Mouse (Mus musculus) MEL-GATA-1-ER (cell line): ENCODE data around the gene Csdc2.
A peak's percentile ranks its signal among the peaks of the same experiment; 100 is the strongest.
"Not testable (repeated sequence)": the region's sequence is repeated elsewhere in the genome, so short reads cannot be mapped to it uniquely, and the experiment has no call there.

ENCODE experiments used
- DNase-seq: peaks from one replicate; pipeline ENCODE4 v3.0.0-alpha.2; 2012; ENCODE audit warnings: low read depth; ENCODE audit errors: extremely low read depth

Csdc2 gene

DNA sequence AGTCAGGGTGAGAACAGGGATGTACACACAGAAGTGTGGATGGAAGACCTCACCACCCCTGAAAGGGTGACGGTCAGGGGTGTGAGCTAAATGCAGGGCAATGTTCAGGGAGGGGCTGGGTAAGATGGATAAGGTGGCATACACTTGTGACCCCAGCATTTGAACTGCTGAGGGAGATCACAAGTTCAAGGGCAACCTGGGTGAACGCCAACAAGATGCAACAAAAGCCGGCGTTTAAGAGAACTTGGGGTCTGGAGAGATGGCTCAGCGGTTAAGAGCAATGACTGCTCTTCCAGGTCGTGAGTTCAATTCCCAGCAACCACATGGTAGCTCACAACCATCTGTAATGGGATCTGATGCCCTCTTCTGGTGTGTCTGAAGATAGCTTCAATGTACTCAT, 18.2 kb downstream of the Csdc2 start:
- no peak for DNase-seq

- no peak for DNase-seq
Observed at GRCm38 (mm10) chr15:81955414-81955813, 18.9 kb downstream of the Csdc2 start.

DNA sequence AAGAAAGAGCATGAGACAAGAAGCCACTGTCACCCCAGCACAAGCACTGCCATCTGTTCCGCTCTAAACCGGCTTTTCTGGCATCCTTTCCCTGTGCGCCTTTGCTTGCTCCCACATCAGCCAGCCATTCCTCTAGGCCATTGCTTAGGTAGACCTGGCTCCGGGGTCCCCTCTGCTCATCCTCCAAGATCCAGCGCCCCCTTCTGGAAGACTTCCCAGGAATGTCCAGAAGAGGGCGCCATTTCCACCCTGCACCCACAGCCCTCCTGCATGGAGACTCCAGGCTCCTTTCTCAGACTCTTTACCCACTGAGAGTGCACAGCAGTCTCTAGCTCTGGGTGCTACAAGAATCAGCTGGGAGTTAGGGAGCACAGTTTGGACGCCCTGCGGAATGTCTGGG, 19.9 kb downstream of the Csdc2 start:
- DNase-seq = peak; percentile 17

DNA sequence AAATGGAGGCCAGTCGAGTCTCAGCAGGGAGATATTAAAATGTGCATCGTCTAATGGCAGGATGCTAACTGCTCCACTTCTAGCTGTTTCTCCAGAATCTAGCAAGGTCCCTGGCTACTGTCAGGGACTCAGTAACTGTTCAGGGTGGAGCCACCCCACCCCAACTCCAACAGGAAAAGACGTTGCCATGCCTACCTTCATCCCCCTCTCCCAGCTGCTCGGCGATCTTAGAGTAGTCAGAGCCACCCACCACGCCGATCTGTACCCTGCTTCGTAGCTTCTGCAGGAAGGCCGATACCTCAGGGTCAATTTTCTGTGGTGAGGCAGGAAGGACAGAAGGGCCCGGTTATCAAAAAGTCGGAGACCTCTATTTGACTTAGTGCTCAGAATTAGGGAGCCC, 21.0 kb downstream of the Csdc2 start:
- DNase-seq = no peak

- peak; percentile 26 for DNase-seq
Observed at GRCm38 (mm10) chr15:81958906-81959305, 22.3 kb downstream of the Csdc2 start.

- peak; percentile 92 for DNase-seq
Observed at GRCm38 (mm10) chr15:81960171-81961077, 23.9 kb downstream of the Csdc2 start, which contains the start of gene Pmm1. TSS of gene Pmm1 (minus strand) at chr15:81960930.

- no peak for DNase-seq
Observed at GRCm38 (mm10) chr15:81961078-81961451, 24.5 kb downstream of the Csdc2 start.

- DNase-seq = no peak
Observed at GRCm38 (mm10) chr15:81964262-81964661, 27.7 kb downstream of the Csdc2 start.

DNA sequence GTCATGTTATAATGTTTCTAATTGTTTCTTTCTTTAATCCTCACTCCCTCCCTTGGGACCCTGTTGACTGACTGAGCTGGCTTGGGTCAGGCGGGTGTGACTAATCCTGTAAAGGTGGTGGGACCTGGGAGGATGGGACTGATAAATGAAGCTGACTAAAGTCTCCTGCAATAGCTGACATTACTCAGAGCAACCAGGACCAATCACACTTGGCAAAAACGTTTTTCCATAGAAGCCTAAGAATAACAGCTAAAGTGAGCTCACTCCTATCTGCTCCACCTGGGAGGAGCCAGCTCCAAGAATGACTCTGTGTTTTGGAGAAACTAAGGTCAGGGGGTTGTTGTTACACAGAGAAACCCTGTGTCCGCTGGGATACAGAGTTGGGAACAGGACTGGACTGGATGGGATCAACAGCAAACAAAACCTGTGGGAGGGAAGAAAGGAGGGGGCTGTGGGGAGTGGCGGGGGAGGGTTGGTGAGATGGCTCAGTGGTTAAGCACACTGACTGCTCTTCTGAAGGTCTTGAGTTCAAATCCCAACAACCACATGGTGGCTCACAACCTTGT, 28.5 kb downstream of the Csdc2 start:
- no peak for DNase-seq

GRCm38 (mm10) chr15:81966062-81966829, 29.7 kb downstream of the Csdc2 start:
- DNase-seq = no peak

DNA sequence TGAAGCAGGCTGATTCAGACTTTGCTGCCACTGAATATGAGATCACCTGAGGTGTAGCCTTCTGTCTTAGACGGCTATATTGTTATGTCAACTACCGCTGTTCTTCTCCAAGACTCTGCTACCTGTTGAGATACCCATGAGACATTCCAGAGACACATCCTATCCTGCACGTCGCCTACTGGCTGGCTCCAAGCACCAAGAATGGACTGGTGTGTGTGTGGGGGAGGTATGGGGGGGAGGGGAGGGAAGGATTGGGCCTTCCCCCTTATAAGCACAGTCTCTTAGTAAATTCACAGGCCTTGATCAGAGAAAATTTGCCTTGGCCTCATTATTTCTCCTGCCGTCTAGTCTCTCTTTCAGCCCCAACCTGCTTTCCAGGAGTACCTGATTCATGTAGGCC, 31.3 kb downstream of the Csdc2 start:
- DNase-seq = no peak

- DNase-seq = no peak
Observed at GRCm38 (mm10) chr15:81968447-81968846, 31.9 kb downstream of the Csdc2 start.

DNA sequence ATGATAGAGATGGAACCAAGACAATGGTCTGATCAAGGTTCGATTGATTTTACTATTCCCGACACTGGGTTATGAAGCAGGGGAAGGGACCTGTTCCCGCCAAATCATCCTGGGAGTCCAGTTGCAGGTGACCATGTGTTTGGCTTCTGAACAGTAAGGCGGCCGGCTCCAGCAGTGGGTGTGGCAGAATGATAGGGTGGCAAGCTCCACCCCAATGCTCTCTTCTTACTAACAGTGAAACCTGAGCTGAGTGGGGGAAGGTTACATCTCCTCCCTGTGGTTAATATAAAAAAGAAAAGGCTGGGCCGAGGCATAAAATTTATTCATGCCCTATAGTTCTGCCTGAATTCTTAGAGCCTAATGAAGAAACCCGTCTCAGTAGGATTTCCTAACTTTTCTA, 32.6 kb downstream of the Csdc2 start:
- DNase-seq = peak; percentile 50

DNA sequence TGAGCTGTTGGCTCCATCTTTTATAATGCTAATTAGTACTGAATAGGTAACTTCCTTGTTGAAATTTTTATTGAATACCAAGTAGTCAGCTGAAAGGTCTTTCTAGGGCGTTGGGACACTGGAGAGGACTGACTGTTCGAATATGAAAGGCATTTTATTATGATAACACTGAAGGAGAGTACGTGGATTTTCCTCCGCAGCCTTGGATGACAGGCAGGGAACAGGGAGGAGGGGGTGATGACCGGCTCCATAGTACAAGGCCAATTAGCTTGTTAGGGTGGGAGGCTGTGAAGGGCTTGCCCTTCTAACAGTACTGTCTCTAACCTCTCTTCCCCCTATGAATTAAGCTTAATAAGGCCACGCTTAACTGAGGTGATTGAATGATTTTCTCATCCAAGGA, 33.1 kb downstream of the Csdc2 start:
- not testable (repeated sequence) for DNase-seq

GRCm38 (mm10) chr15:81970498-81970897, 33.9 kb downstream of the Csdc2 start:
- DNase-seq = not testable (repeated sequence)

DNA sequence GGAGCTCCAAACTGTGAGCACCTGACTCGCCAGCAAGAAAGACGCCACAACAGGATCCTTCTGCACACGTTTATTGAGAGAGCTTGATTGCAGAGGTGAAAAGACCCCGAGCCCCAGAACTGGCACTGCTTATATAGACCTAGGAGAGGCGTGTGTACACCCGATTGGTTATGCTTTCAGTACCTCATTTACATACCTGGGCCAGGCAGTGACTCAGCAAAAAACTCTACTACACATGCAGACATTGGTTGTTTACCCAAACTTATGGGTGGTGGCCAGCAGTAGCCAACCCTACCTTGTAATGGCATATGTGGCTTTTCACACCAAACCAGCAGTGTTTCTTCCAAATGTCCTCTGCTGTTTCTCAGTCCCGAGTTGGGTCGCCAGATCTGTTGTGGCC, 38.6 kb downstream of the Csdc2 start:
- not testable (repeated sequence) for DNase-seq

DNA sequence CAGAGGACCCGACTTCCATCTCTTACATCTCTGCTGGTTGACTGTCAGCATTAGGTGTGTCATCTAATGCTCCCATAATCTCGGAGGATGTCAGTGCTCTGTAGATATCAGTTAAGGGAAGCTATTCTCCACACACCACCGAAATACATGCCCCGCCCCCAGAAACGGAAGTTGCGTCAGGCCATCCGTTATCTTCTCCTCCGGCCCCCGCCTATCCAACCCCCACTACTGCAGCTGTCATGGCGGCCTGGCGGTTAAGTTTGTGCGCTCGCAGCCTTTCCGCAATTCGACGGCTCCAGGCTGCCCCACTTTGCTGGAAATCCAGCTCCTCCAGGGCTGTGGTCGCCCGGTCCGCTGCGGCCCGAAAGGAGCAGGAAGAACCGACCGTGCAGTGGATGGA, 43.8 kb downstream of the Csdc2 start, which contains the start of gene 1700029P11Rik:
Gene 1700029P11Rik (plus strand): TSS at position 220 of the 400 bp plus-strand sequence.
- DNase-seq = no peak

GRCm38 (mm10) chr15:81982173-81982572, 45.6 kb downstream of the Csdc2 start:
- DNase-seq = no peak

GRCm38 (mm10) chr15:81985267-81986161, 49.0 kb downstream of the Csdc2 start:
- DNase-seq = no peak

GRCm38 (mm10) chr15:81987646-81988045, 51.1 kb downstream of the Csdc2 start, which contains the start of gene Xrcc6:
TSS of gene Xrcc6 (plus strand) at chr15:81987835.
- DNase-seq = no peak
